Mouse (Mus musculus) spleen, adult 2 months (tissue): ENCODE measurements around the gene Pnrc1.

Experiments
- CTCF ChIP-seq: fragments of 200-500 bp; IDR thresholded peaks from 2 replicates; pipeline ENCODE4 v1.5.1; 2011; ENCODE audit warnings: mild to moderate bottlenecking, inconsistent platforms; ENCODE audit not compliant: insufficient read depth, insufficient read length, insufficient replicate concordance; ENCODE audit errors: extremely low read depth
- POLR2A ChIP-seq: fragments of 200-500 bp; IDR thresholded peaks from 2 replicates; pipeline ENCODE4 v1.6.1; 2011; ENCODE audit warnings: low read depth, low read length, inconsistent platforms

GRCm38 (mm10) chr4:33292409-33293370 is 2.7 kb upstream of the Pnrc1 start:
- peak; percentile 61; the same call in 1 of the 2 replicates for TF ChIP-seq CTCF
- no peak for TF ChIP-seq POLR2A
